Mouse (Mus musculus) embryonic fibroblast, embryonic 13.5 days (primary cell): ENCODE data around the gene Scrn1.

ENCODE experiments used
- CTCF ChIP-seq: IDR thresholded peaks from 2 replicates; pipeline ENCODE4 v1.5.1; 2011; ENCODE audit warnings: mild to moderate bottlenecking, control low read depth, low read length, moderate library complexity, borderline replicate concordance; ENCODE audit not compliant: insufficient read depth
- POLR2A ChIP-seq: IDR thresholded peaks from 2 replicates; pipeline ENCODE4 v1.6.1; 2011; ENCODE audit warnings: low read depth, mild to moderate bottlenecking, control low read depth, low read length, moderate library complexity

GRCm38 (mm10) chr6:54535485-54535884 is 30.8 kb downstream of the Scrn1 start:
- TF ChIP-seq CTCF: no peak
- no peak for TF ChIP-seq POLR2A
